Mouse (Mus musculus) lung, postnatal 0 days (tissue): ENCODE measurements at regions not wholly inside any gene's neighbourhood (a gene's known extent, or its start where the extent isn't known, plus 50 kb on each side); places are given as distances from the start of the nearest gene placed in this dataset.

Experiments
- ATAC-seq: fragments of 200-750 bp; cut with Nextera tagmentation; 2 replicates; pipeline ENCODE4 v1.8.0; 2017; ENCODE audit warnings: moderate library complexity
- DNase-seq: peaks from one replicate; pipeline ENCODE4 v3.0.0-alpha.2; 2016; ENCODE audit warnings: low spot score
- H3K27ac ChIP-seq: fragments of 300-500 bp; sonication (generic); 2 replicates; pipeline ENCODE4 v1.5.1; 2014; ENCODE audit warnings: antibody characterized with exemption, mild to moderate bottlenecking, low read length, mixed read lengths
- H3K27me3 ChIP-seq: fragments of 300-500 bp; sonication (generic); replicated peaks from 2 replicates; pipeline ENCODE4 v1.6.1; 2014; ENCODE audit warnings: low read length, mixed read lengths; ENCODE audit not compliant: insufficient read depth
- H3K36me3 ChIP-seq: fragments of 300-500 bp; sonication (generic); 2 replicates; pipeline ENCODE4 v1.6.1; 2014; ENCODE audit warnings: low read length, mixed read lengths; ENCODE audit not compliant: insufficient read depth
- H3K4me1 ChIP-seq: fragments of 300-500 bp; sonication (generic); 2 replicates; pipeline ENCODE4 v1.6.1; 2014; ENCODE audit warnings: antibody characterized with exemption, low read depth, low read length, mixed read lengths; ENCODE audit not compliant: insufficient read depth
- H3K4me2 ChIP-seq: fragments of 300-500 bp; sonication (generic); replicated peaks from 2 replicates; pipeline ENCODE4 v1.6.1; 2014; ENCODE audit warnings: low read depth, mild to moderate bottlenecking, low read length, moderate library complexity, mixed read lengths
- H3K4me3 ChIP-seq: fragments of 300-500 bp; sonication (generic); 2 replicates; pipeline ENCODE4 v1.5.1; 2014; ENCODE audit warnings: low read depth, low read length
- H3K9ac ChIP-seq: fragments of 300-500 bp; sonication (generic); replicated peaks from 2 replicates; pipeline ENCODE4 v1.6.1; 2014; ENCODE audit warnings: low read depth, mild to moderate bottlenecking
- H3K9me3 ChIP-seq: fragments of 300-500 bp; sonication (generic); 2 replicates; pipeline ENCODE4 v1.6.1; 2016; ENCODE audit warnings: low read length, mixed read lengths
- CTCF ChIP-seq: IDR thresholded peaks from 2 replicates; pipeline ENCODE4 v1.5.1; 2016; ENCODE audit warnings: antibody characterized with exemption, mild to moderate bottlenecking
- EP300 ChIP-seq: IDR thresholded peaks from 2 replicates; pipeline ENCODE4 v1.6.1; 2016; ENCODE audit warnings: antibody characterized with exemption, mild to moderate bottlenecking, control low read depth
- WGBS: fragments of 180-500 bp; shearing (Covaris S2); extraction: QIAGEN DNeasy Blood & Tissue Kit; methylation state at CpG from one replicate; pipeline ENCODE4 v1.1.7; 2014; 5-methylcytosine and 5-hydroxymethylcytosine counted together

DNA sequence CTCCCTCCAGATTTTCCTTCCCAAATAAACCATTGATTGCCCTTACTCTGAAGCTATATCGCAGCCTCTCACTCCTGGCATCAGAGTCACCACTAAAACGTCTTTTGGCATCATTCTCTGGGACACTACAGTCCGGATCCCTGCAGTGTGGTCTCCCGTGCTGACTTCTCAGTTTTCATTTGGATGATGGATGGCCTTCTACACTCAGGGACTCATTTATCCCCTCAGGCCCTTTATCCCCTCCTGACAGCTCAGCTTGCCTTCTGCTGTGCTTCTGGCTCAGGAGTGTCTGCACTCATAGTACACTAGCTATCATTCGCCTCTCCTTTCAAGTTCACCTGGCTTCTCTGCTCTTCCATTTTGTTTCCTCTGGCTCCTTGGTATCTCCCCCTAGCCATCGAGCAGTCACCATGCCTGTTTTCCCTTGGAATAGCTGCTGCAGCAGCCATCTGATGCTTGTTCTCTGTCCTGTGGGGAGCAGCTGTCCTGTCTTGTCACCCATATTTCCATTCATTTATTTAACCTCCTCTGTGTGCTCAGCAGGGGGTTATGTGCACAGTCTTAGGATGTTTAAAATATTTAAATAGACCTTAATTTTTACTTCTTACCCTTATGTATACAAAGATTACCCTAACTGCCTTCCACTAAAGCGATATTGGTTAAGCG, 263.7 kb downstream of the Foxo1 start:
- Histone ChIP-seq H3K27ac (no peak overlapping the region), H3K9me3 (no peaks in the 10 kb centered on the region), H3K4me3 (no peak overlapping the region), H3K9ac (no peak overlapping the region), H3K4me1 (no peaks in the 10 kb centered on the region; the same call in 1 of the 2 replicates), H3K4me2 (no peak overlapping the region), H3K27me3 (no peaks in the 10 kb centered on the region), H3K36me3 (no peaks in the 10 kb centered on the region)
- ATAC-seq (no peak), DNase-seq (no peak)
- TF ChIP-seq EP300 (no peak), CTCF (no peak)
- WGBS: 61% methylated on average over 8 of the region's 8 CpGs

DNA sequence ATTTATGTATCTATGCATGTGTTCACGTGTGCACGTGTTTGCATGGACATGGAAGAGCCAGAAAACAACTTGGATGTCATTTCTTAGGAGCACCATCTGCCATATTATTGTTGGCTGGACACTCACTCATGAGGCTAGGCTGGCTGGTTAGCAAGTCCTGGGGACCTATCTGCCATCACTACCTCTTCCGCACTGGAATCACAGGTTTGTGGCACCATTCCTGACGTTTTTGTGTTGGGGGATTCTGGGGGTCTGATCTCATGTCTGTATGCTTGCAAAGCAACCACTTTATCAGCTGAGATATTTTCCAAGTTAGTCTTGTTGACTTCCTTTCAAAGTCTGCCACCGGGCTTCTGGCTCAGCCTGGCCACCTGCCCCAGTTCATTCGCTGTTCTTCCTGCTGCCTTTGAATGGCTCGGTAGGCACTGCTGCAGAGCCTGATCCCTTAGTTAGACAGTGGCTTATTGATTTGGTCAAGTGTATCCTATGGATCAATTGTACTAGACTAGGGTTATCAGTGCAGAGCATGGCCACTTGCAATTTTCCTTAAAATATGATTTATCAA, 262.4 kb downstream of the Foxo1 start:
- ATAC-seq: no peak
- 83% methylated on average over 7 of the region's 7 CpGs for WGBS
- TF ChIP-seq CTCF (no peak), EP300 (no peak)

DNA sequence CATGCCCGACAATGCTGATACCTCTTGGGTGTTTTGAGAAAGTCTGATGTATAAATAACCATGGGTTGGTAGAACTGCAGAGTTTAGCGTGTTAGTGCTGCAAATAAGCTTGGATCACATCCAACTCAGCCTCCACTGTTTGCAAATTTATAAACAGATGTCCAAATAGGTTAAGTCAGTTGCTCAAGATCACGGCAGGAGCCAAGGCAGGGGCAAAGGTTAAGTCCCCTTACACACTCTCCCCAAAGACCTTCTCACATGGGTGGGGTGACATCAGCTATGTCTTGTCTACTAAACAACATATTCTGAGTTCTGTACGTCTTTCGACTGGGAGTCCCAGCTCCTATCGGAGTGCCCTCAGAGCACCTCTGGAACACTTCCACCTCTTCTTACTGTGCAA, 261.0 kb downstream of the Foxo1 start:
- no peak for TF ChIP-seq EP300
- no peak for TF ChIP-seq CTCF
- Histone ChIP-seq H3K36me3 (no peaks in the 10 kb centered on the region), H3K27me3 (no peaks in the 10 kb centered on the region), H3K9ac (no peak overlapping the region), H3K9me3 (no peaks in the 10 kb centered on the region), H3K4me2 (no peak overlapping the region), H3K4me3 (no peak overlapping the region), H3K4me1 (no peaks in the 10 kb centered on the region; the same call in 1 of the 2 replicates), H3K27ac (no peak overlapping the region)
- ATAC-seq: no peak
- WGBS: 40% methylated on average over 6 of the region's 6 CpGs
- peak; percentile 43 for DNase-seq

More for the DNA sequence above, 262.4 kb downstream of the Foxo1 start:
- no peak for DNase-seq
- no peak overlapping the region for H3K27ac ChIP-seq
- H3K9me3 ChIP-seq: no peaks in the 10 kb centered on the region
- H3K36me3 ChIP-seq: no peaks in the 10 kb centered on the region
- no peaks in the 10 kb centered on the region; the same call in 1 of the 2 replicates for H3K4me1 ChIP-seq
- H3K4me2 ChIP-seq: no peak overlapping the region
- no peak overlapping the region for H3K9ac ChIP-seq
- H3K27me3 ChIP-seq: no peaks in the 10 kb centered on the region
- H3K4me3 ChIP-seq: no peak overlapping the region

DNA sequence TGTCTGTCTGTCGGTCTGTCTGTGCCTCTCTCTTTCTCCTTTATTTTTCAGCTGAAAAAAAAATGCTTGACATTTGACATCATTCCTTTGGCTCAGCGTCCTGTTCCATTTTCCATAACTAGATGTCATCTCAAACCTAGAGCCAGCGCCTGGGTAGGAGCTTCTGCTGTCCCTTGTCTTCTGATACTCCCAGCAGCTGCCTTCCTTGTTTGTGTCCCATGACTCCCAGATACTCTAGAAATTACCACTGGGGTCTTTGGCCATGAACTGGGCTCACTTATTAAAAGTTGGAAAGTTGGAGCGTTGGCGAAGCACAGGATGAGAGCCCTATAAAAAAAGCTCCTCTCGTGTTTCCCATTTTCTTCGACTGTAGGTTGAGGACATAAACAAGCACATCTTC, 260.4 kb downstream of the Foxo1 start:
- Histone ChIP-seq H3K4me3 (no peak overlapping the region), H3K27me3 (no peaks in the 10 kb centered on the region), H3K4me2 (no peak overlapping the region), H3K27ac (no peak overlapping the region), H3K9ac (no peak overlapping the region), H3K9me3 (no peaks in the 10 kb centered on the region), H3K4me1 (no peaks in the 10 kb centered on the region; the same call in 1 of the 2 replicates), H3K36me3 (no peaks in the 10 kb centered on the region)
- TF ChIP-seq EP300 (no peak), CTCF (no peak)
- DNase-seq (no peak), ATAC-seq (no peak)
- WGBS: 82% methylated on average over 7 of the region's 7 CpGs

DNA sequence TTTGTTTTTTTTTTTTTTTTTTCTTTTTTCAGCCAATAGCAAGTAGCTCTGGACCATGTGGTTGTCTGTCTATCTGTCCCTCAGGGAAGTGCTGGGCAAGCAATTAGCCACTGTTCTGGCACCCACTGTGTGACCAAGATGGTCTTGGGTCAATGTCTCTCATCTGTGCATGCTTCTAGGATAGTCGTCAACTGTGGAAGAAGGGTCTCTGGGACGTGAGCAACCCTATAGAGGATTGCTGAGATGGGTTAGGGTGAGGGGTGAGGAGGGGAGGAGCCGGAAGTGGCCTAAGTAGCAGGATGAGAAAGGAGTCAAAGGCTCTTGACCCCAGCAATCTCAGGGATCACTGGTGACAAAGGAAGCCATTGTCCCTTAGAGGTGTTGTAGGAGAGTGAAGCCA, 259.6 kb downstream of the Foxo1 start:
- no peak for ATAC-seq
- Histone ChIP-seq H3K27me3 (no peaks in the 10 kb centered on the region), H3K4me1 (no peaks in the 10 kb centered on the region; the same call in 1 of the 2 replicates), H3K9me3 (no peaks in the 10 kb centered on the region), H3K27ac (no peak overlapping the region), H3K4me3 (no peak overlapping the region), H3K4me2 (no peak overlapping the region), H3K36me3 (no peaks in the 10 kb centered on the region), H3K9ac (no peak overlapping the region)
- 51% methylated on average over 3 of the region's 3 CpGs for WGBS
- no peak for DNase-seq
- TF ChIP-seq EP300: no peak
- no peak for TF ChIP-seq CTCF

DNA sequence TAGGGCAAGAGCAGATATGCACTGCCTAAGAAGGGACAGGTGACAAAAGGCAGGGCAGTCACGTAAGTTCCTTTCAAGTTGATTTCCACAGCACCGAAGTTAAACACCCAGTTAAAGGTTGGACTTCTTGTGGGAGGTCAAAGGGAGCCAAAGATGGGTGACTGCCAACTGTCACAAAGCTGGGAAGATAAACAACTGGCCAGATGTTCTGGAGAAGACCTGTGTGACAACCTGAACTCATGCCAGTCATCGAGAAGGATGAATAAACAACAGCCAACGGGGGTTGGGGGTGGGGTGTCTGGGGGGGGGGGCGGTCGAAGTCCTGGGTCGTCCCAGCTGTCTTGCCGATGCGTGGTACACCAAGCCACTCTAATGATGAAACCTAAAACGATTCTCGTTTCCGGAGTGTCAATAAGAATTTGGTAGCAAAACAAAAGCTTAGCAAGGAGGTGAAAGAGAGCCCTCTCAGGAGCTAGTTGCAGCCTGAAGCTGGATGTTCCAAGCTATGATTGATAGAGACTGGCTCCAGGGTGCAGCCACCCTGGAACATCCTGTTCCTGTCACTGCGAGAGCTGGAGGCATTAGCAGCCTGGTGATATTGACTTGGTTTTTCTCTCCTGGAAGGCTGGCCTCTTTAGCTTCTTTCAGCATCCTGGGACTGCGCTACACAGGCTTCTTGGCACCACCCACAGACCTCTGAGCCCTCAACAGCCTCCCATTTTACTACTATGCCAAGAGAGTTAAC, 259.0 kb downstream of the Foxo1 start:
- no peaks in the 10 kb centered on the region for H3K27me3 ChIP-seq
- TF ChIP-seq CTCF: no peak
- peak; percentile 87 for TF ChIP-seq EP300
- no peak overlapping the region for H3K4me3 ChIP-seq
- 33% methylated on average over 14 of the region's 14 CpGs for WGBS
- H3K36me3 ChIP-seq: no peaks in the 10 kb centered on the region
- ATAC-seq: peak; percentile 67
- H3K9ac ChIP-seq: no peak overlapping the region
- H3K4me2 ChIP-seq: no peak overlapping the region
- DNase-seq: peak; percentile 57
- H3K9me3 ChIP-seq: no peaks in the 10 kb centered on the region
- no peak overlapping the region for H3K27ac ChIP-seq
- H3K4me1 ChIP-seq: no peaks in the 10 kb centered on the region; the same call in 1 of the 2 replicates
